Mouse (Mus musculus) liver, adult 2 months (tissue): Measurements from ENCODE around the gene Pi4k2a.

Experiments
- CTCF ChIP-seq: fragments of 200-500 bp; IDR thresholded peaks from 2 replicates; pipeline ENCODE4 v1.5.1; 2011; ENCODE audit warnings: low read depth, low read length, control low read depth
- POLR2A ChIP-seq: fragments of 200-500 bp; IDR thresholded peaks from 2 replicates; pipeline ENCODE4 v1.6.1; 2011; ENCODE audit warnings: low read length, control low read depth; ENCODE audit not compliant: insufficient read depth; ENCODE audit errors: extremely low read depth

- no peak for TF ChIP-seq CTCF
- no peak for TF ChIP-seq POLR2A
Observed at GRCm38 (mm10) chr19:42054255-42054654, 36.0 kb upstream of the Pi4k2a start.
